Mouse (Mus musculus) c-Kit-positive CD71-negative TER-119-negative erythroid progenitor cells, embryonic 14.5 days (primary cell): ENCODE measurements at regions not wholly inside any gene's neighbourhood (a gene's known extent, or its start where the extent isn't known, plus 50 kb on each side); places are given as distances from the start of the nearest gene placed in this dataset.

Source experiments
- DNase-seq: peaks from one replicate; pipeline ENCODE4 v3.0.0-alpha.2; 2013; ENCODE audit warnings: low read depth

GRCm38 (mm10) chr12:35863141-35863540, 62.3 kb upstream of the Agr3 start:
- no peak for DNase-seq

GRCm38 (mm10) chr12:35853159-35853558, 72.3 kb upstream of the Agr3 start:
- DNase-seq: no peak

GRCm38 (mm10) chr12:35846905-35847610, 78.4 kb upstream of the Agr3 start:
- no peak for DNase-seq

- no peak for DNase-seq
Measured at GRCm38 (mm10) chr12:35836946-35837345, 88.5 kb upstream of the Agr3 start.

DNA sequence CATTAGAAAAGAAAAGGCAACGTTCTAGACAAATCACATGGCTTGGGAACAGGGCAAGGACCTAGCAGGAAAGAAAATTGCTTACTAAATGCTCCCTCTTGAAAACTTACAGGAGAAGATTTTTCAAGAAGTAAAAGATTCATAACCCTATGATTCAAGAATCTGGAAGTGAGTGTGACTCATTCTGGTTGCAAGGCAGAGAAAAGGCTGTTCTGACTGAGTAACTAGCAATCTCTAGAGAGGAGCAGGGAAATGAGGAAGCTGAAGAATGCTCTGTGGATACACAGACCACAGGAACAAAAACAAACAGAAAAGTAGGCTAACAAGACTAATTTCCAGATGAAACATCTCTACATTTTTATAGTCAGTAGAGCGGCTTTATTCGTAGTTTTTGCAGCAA, 92.1 kb upstream of the Agr3 start:
- DNase-seq: no peak

GRCm38 (mm10) chr12:35831922-35832512, 93.4 kb upstream of the Agr3 start:
- DNase-seq: no peak

- no peak for DNase-seq
Measured at GRCm38 (mm10) chr12:35831268-35831667, 94.2 kb upstream of the Agr3 start.

- no peak for DNase-seq
Measured at GRCm38 (mm10) chr12:35827797-35828196, 97.6 kb upstream of the Agr3 start.

- DNase-seq: no peak
Measured at GRCm38 (mm10) chr12:35826990-35827389, 98.4 kb upstream of the Agr3 start.

DNA sequence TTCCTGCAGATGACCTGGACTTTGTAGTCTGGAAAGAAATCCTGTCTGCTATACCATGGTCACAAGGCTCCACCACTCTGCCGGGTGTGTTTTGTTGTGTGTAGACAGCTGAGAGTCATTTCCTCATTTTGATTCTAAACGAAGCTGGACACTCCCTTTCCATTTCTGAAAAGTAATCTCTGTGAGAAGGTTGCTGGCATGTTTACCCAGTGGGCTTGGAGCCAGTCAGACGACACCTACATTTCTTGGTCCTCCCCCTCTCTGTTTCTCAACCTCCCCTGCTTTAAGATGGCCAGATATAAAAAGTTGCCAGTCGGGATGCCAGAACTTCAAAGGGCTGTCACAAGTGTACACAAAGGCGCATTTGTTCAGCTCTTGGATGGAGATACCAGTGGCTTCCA, 100.8 kb upstream of the Agr3 start:
- no peak for DNase-seq

DNA sequence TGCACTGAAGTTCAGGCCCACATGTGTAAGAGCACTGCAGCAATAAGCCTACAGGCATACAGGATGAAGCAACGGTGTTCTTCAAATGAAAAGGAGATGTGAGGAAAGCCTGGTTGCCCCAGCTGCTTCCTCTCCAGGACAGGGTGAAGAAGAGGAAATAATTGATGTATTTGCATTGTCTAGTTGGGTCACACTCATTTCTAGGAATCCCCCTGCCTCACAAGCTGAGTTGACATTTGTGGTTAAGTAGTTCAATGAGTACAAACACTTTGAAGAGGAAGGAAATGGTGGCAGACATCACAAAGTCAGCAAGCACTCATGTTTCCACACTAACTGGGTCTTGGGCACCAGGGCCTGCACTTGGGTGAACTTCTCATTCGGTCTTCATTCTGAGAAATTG, 126.2 kb upstream of the Agr3 start:
- peak; percentile 60 for DNase-seq

GRCm38 (mm10) chr12:35775396-35775795, 150.0 kb upstream of the Agr3 start:
- no peak for DNase-seq

DNA sequence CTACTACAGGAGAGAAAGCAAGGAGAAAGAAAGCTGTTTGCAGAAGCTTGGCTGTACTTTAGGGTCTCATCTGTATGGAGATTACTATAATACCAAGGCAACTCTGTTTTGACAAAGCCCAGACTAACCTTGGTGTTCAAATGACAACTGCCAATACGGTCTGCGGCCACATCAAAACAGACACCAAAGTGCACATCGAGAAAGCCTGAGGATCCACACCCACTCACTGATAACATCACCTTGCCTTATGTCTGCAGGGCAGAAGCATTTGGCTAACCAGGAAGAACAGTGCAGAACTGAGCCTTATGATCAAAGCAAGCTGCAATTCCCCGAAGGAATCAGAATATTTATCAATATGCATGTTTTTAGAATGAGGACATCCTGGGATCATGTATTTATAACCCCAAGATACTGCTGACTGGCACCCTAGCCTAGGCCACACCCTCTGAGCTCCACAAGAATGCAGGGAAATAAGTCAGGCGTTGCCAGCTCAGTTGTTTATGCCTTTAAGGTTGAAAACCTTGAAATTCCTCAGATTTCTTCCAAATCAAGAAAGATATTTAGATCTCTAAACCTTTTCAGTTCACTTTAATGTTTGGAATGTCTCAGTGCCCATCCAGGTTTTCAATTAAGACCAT, 154.9 kb upstream of the Agr3 start:
- no peak for DNase-seq

DNA sequence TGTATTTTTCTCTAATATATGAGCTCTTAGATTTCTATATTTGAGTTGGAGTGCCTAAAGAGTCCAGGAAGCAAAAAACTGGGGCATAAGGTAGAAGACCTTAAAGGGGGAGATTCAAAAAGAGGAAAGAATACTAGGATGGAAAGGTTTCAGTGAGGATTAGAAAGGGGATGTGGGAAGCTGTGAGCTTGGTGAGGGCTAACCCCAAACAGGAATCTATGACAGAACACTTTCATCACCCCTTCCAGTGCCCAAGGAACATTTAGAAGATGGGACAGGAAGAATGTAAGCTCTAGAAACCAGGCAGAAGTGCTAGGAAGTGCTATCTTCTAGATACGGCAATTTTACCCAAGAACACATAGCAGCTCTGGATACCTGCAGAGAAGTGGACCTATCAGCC, 166.5 kb upstream of the Agr3 start:
- no peak for DNase-seq

- no peak for DNase-seq
Measured at GRCm38 (mm10) chr12:35755159-35755558, 170.3 kb upstream of the Agr3 start.

DNA sequence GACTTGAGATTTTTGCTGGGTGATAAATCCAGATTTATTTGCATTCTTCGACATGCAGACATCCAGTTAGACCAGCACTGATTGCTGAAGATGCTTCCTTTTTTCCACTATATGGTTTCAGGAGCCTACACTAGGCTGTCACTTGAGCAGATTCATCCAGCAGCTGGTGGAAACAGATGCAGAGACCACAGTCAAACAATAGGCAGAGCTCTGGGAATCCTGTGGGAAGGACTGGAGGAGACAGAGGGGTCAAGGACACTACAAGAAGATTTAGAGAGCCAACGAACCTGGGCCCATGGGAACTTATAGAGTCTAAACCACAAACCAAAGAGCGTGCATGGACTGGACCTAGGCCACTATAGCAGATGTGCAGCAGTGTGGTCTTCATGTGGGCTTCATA, 177.4 kb upstream of the Agr3 start:
- DNase-seq: no peak

- no peak for DNase-seq
Measured at GRCm38 (mm10) chr12:35746691-35747299, 178.6 kb upstream of the Agr3 start.

- DNase-seq: no peak
Measured at GRCm38 (mm10) chr12:35742729-35743128, 182.7 kb upstream of the Agr3 start.

DNA sequence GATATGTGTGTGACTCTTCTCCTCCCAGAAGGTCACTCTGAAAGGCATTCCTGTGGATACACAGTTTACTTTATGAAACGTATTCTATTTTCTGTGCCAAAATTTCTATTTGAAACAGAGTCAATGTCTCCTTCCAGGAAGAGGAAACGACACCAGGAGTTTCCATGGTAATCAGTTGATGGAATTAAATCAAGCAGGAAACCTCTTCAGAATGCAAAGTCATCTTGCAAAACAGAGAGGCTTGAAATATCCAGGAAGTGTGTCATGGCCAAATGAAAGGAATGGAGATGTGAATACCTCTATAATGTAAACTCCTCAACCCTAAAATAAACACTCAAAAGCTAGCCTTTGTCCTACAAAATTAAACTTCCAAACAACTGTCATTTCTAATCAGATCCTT, 189.0 kb upstream of the Agr3 start:
- no peak for DNase-seq

- no peak for DNase-seq
Measured at GRCm38 (mm10) chr12:35735002-35735401, 190.4 kb upstream of the Agr3 start.

DNA sequence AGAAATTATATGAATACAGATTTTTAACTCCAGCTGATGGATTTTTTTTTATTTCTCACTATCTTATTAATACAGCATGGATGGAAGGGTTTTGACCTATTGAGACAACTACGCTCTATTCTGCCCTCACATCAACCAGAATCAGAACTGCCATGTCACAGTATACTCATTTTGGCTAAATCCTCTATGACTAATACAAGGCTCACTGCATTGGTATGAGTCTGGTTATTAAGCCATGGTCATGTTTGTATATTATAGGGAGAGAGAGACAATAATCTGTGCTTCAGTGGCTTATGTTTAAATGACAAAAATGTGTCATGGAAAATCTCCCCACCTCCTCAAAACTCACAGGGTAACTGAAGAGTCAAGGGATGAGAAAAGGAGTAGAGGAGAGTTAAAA, 191.0 kb upstream of the Agr3 start:
- DNase-seq: no peak

GRCm38 (mm10) chr12:35733580-35733979, 191.8 kb upstream of the Agr3 start:
- no peak for DNase-seq

GRCm38 (mm10) chr12:35725910-35726309, 191.1 kb upstream of the Ahr start:
- DNase-seq: no peak
